Mouse (Mus musculus) kidney, adult 2 months (tissue): ENCODE results near the gene Thrap3.

Source experiments
- CTCF ChIP-seq: fragments of 200-500 bp; conservative IDR thresholded peaks from 2 replicates; pipeline ENCODE4 v1.5.1; 2011; ENCODE audit warnings: low read depth, mild to moderate bottlenecking, control low read depth, low read length, moderate library complexity, mixed read lengths; ENCODE audit not compliant: insufficient read depth, insufficient read length
- POLR2A ChIP-seq: fragments of 200-500 bp; IDR thresholded peaks from one replicate; pipeline ENCODE4 v1.6.1; 2011; ENCODE audit warnings: low read depth, low read length, control low read depth

- TF ChIP-seq POLR2A (no peak), CTCF (no peak)
Measured at GRCm38 (mm10) chr4:126120506-126120905, 82.1 kb downstream of the Thrap3 start.
